In the genomic region with DNA sequence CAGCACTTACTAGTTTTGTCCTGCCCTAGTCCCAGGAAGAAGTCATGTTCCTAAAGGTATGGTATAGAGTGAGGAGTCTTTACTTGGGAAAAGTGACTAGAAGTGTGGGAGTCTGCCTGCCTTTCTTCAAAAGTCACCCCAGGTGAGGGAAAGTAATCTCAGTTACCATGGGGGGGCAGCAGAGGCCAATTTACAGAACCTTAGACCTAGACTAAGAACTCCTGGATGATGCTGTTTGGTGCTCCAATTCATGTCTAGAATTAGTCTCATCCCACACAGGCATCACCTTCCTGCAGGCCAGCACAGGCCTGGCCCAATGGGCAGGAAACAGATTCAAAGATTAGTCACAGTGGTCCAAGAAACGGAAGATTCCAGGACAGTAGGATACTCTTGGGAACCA, we compare ENCODE assay signal across 7 mouse cellular contexts. TPM values are rescaled to one million over a fixed set of nuclear protein-coding genes. Genes with fewer than 3 reads are reported as not detected.
DNase-seq lines count a peak whose midpoint lies in the region; ATAC-seq and TF ChIP-seq lines count a peak whose summit lies in the region.

No protein-coding gene starts in this region.

- 25% methylated on average over 1 of the region's 1 CpGs for WGBS in kidney, embryonic 14.5 days
- WGBS in embryonic facial prominence, embryonic 10.5 days = 40% methylated on average over 1 of the region's 1 CpGs
- 48% methylated on average over 1 of the region's 1 CpGs for WGBS in midbrain, postnatal 0 days

- no peaks in the 10 kb centered on the region; the same call in 1 of the 2 replicates for H3K27me3 ChIP-seq in kidney, embryonic 14.5 days (ENCODE audit: control insufficient read depth, insufficient read depth, low read length)
- peaks cover 75% of the 10 kb centered on the region for H3K27me3 ChIP-seq in embryonic facial prominence, embryonic 10.5 days (replicated peaks; ENCODE audit: low read depth, poor library complexity, severe bottlenecking)
- H3K27me3 ChIP-seq in midbrain, postnatal 0 days (ENCODE audit: insufficient read depth, low read length) = no peaks in the 10 kb centered on the region

- peak; percentile 71 for TF ChIP-seq CTCF in midbrain, postnatal 0 days (IDR thresholded peaks at IDR 0.05)

- no peak overlapping the region for H3K4me3 ChIP-seq in kidney, embryonic 14.5 days (ENCODE audit: low read length)
- no peak overlapping the region for H3K4me3 ChIP-seq in embryonic facial prominence, embryonic 10.5 days
- no peak overlapping the region for H3K4me3 ChIP-seq in midbrain, postnatal 0 days (ENCODE audit: low read depth, low read length)

- ATAC-seq in kidney, embryonic 14.5 days (ENCODE audit: low FRiP score, low TSS enrichment) = no peak
- no peak for ATAC-seq in midbrain, postnatal 0 days (ENCODE audit: low FRiP score)
- no peak for ATAC-seq in inflammation-experienced regulatory T-cells, adult 6 months

- H3K9ac ChIP-seq in kidney, embryonic 14.5 days (ENCODE audit: low read depth, low read length) = no peak overlapping the region
- no peak overlapping the region for H3K9ac ChIP-seq in midbrain, postnatal 0 days (replicated peaks; ENCODE audit: low read length, poor library complexity, severe bottlenecking)

- H3K4me1 ChIP-seq in kidney, embryonic 14.5 days (ENCODE audit: control insufficient read depth, insufficient read depth, low read length) = no peaks in the 10 kb centered on the region
- no peaks in the 10 kb centered on the region for H3K4me1 ChIP-seq in embryonic facial prominence, embryonic 10.5 days
- H3K4me1 ChIP-seq in midbrain, postnatal 0 days (ENCODE audit: insufficient read depth, low read length) = no peaks in the 10 kb centered on the region

- peak; percentile 41 for DNase-seq in kidney, adult 18-20 months
- DNase-seq in 416B (ENCODE audit: low read depth) = peak; percentile 14
- DNase-seq in ES-CJ7 (ENCODE audit: low read depth, low spot score) = peak; percentile 11
- peak; percentile 24 for DNase-seq in embryonic facial prominence, embryonic 10.5 days (ENCODE audit: low spot score)
- DNase-seq in midbrain, postnatal 0 days (ENCODE audit: low spot score) = peak; percentile 34

- H3K36me3 ChIP-seq in kidney, embryonic 14.5 days (ENCODE audit: control insufficient read depth, insufficient read depth, low read length) = no peaks in the 10 kb centered on the region
- H3K36me3 ChIP-seq in embryonic facial prominence, embryonic 10.5 days (replicated peaks) = no peaks in the 10 kb centered on the region
- no peaks in the 10 kb centered on the region for H3K36me3 ChIP-seq in midbrain, postnatal 0 days (ENCODE audit: insufficient read depth, low read length)

- no peaks in the 10 kb centered on the region for H3K9me3 ChIP-seq in kidney, embryonic 14.5 days (ENCODE audit: control insufficient read depth, low read length)
- H3K9me3 ChIP-seq in embryonic facial prominence, embryonic 10.5 days = no peaks in the 10 kb centered on the region
- H3K9me3 ChIP-seq in midbrain, postnatal 0 days (ENCODE audit: low read length) = no peaks in the 10 kb centered on the region

- H3K4me2 ChIP-seq in kidney, embryonic 14.5 days (replicated peaks; ENCODE audit: low read depth, low read length) = no peak overlapping the region
- H3K4me2 ChIP-seq in midbrain, postnatal 0 days (ENCODE audit: low read depth, low read length, poor library complexity, severe bottlenecking) = no peak overlapping the region

- H3K27ac ChIP-seq in kidney, embryonic 14.5 days (ENCODE audit: low read depth, low read length) = no peak overlapping the region
- no peak overlapping the region for H3K27ac ChIP-seq in embryonic facial prominence, embryonic 10.5 days (replicated peaks)
- H3K27ac ChIP-seq in midbrain, postnatal 0 days (ENCODE audit: low read depth, low read length) = no peak overlapping the region

RNA-seq across cellular contexts. Expression of gene Tmem28, which starts 12.4 kb away (rescaled TPM):
- not detected in 2 replicates for polyA plus RNA-seq in kidney, embryonic 14.5 days (2014; fragmentation: Nextera tagmentation; extraction: Ambion mirVana)
- 0.22 and 0.23 TPM in 2 replicates for polyA plus RNA-seq in embryonic facial prominence, embryonic 10.5 days (2016; fragmentation: Nextera tagmentation; extraction: Ambion mirVana)
- total RNA-seq in midbrain, postnatal 0 days (2014; rRNA removed) = 8.0 and 10.6 TPM in 2 replicates
- 1.1 and 1.2 TPM in 2 replicates for polyA plus RNA-seq in midbrain, postnatal 0 days (2015; fragmentation: Nextera tagmentation; extraction: Ambion mirVana)
- polyA plus RNA-seq in inflammation-experienced regulatory T-cells, adult 6 months (2017; shearing (Covaris generic)) = not detected
